ENCODE assay signal across 6 mouse cellular contexts in the genomic region with DNA sequence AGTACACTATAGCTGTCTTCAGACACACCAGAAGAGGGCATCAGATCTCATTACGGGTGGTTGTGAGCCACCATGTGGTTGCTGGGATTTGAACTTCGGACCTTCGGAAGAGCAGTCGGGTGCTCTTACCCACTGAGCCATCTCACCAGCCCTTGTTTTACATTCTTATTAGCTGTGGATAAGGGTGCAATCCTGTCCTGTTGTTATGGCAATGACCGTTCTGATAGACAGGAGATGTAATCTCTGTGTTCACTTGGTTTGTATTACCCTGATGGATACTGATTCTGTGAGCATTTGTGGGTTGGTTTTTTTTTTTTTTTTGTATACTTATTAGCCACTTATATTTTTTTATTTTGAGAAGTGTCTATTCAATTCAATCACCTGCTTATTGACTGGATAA.
DNase-seq lines count a peak whose midpoint lies in the region; ATAC-seq and TF ChIP-seq lines count a peak whose summit lies in the region.
"Not testable (repeated sequence)": the region's sequence is repeated elsewhere in the genome, so short reads cannot be mapped to it uniquely, and the experiment has no call there.

No protein-coding gene starts in this region.

- not testable (repeated sequence) for H3K4me2 ChIP-seq in midbrain, embryonic 11.5 days; midbrain, embryonic 13.5 days (replicated peaks); midbrain, embryonic 15.5 days; midbrain, postnatal 0 days (ENCODE audit: low read depth, low read length, poor library complexity, severe bottlenecking)

- not testable (repeated sequence) for TF ChIP-seq CTCF in brain, embryonic 14.5 days (IDR thresholded peaks at IDR 0.05; ENCODE audit: borderline replicate concordance, extremely low read depth, insufficient read depth, insufficient read length); layer of hippocampus, adult 2 months (conservative IDR thresholded peaks at IDR 0.05); midbrain, postnatal 0 days (IDR thresholded peaks at IDR 0.05)

- not testable (repeated sequence) for H3K9ac ChIP-seq in midbrain, embryonic 11.5 days (ENCODE audit: low read length); midbrain, embryonic 13.5 days (replicated peaks); midbrain, embryonic 15.5 days; midbrain, postnatal 0 days (replicated peaks; ENCODE audit: low read length, poor library complexity, severe bottlenecking)

- not testable (repeated sequence) for H3K27me3 ChIP-seq in midbrain, embryonic 11.5 days (ENCODE audit: control insufficient read depth, insufficient read depth, low read length); midbrain, embryonic 13.5 days; midbrain, embryonic 15.5 days (replicated peaks); midbrain, postnatal 0 days (ENCODE audit: insufficient read depth, low read length)

- not testable (repeated sequence) for H3K9me3 ChIP-seq in midbrain, embryonic 11.5 days (ENCODE audit: control insufficient read depth, low read length); midbrain, embryonic 13.5 days; midbrain, embryonic 15.5 days; midbrain, postnatal 0 days (ENCODE audit: low read length)

- H3K4me3 ChIP-seq in layer of hippocampus, adult 2 months; midbrain, embryonic 11.5 days (ENCODE audit: low read depth, low read length); midbrain, embryonic 13.5 days (replicated peaks); midbrain, embryonic 15.5 days; midbrain, postnatal 0 days (ENCODE audit: low read depth, low read length): not testable (repeated sequence)

- H3K27ac ChIP-seq in layer of hippocampus, adult 2 months, result peak overlapping the region; percentile 97
- H3K27ac ChIP-seq in midbrain, embryonic 11.5 days (ENCODE audit: low read depth, low read length), result peak overlapping the region; percentile 71; the same call in 1 of the 2 replicates
- H3K27ac ChIP-seq in midbrain, embryonic 13.5 days, result peak overlapping the region; percentile 100
- H3K27ac ChIP-seq in midbrain, embryonic 15.5 days, result peak overlapping the region; percentile 77
- peak overlapping the region; percentile 52; the same call in 1 of the 2 replicates for H3K27ac ChIP-seq in midbrain, postnatal 0 days (ENCODE audit: low read depth, low read length)

- peaks cover 61% of the 10 kb centered on the region for H3K4me1 ChIP-seq in midbrain, embryonic 11.5 days (ENCODE audit: control insufficient read depth, insufficient read depth, low read length)
- peaks cover 76% of the 10 kb centered on the region for H3K4me1 ChIP-seq in midbrain, embryonic 13.5 days (replicated peaks)
- H3K4me1 ChIP-seq in midbrain, embryonic 15.5 days, result peaks cover 62% of the 10 kb centered on the region
- H3K4me1 ChIP-seq in midbrain, postnatal 0 days (ENCODE audit: insufficient read depth, low read length), result peaks cover 25% of the 10 kb centered on the region

- DNase-seq in brain, embryonic 14.5 days (ENCODE audit: low read depth), result peak; percentile 39
- not testable (repeated sequence) for DNase-seq in layer of hippocampus, adult 2 months (ENCODE audit: low spot score in 2 of 2); midbrain, postnatal 0 days (ENCODE audit: low spot score)
- DNase-seq in midbrain, embryonic 11.5 days (ENCODE audit: low spot score, missing footprints), result peak; percentile 90

- not testable (repeated sequence) for H3K36me3 ChIP-seq in midbrain, embryonic 11.5 days (ENCODE audit: control insufficient read depth, insufficient read depth, low read length); midbrain, embryonic 13.5 days; midbrain, embryonic 15.5 days (replicated peaks); midbrain, postnatal 0 days (ENCODE audit: insufficient read depth, low read length)

- ATAC-seq in midbrain, embryonic 11.5 days (ENCODE audit: low FRiP score); midbrain, embryonic 13.5 days; midbrain, embryonic 15.5 days (replicated peaks); midbrain, postnatal 0 days (ENCODE audit: low FRiP score): not testable (repeated sequence)

- not testable (repeated sequence) for TF ChIP-seq POLR2A in brain, embryonic 14.5 days (IDR thresholded peaks at IDR 0.05; ENCODE audit: borderline replicate concordance, extremely low read depth, insufficient read depth, insufficient read length, poor library complexity, severe bottlenecking)

- WGBS in midbrain, embryonic 11.5 days, result 57% methylated on average over 4 of the region's 5 CpGs
- 47% methylated on average over 5 of the region's 5 CpGs for WGBS in midbrain, embryonic 13.5 days
- 52% methylated on average over 5 of the region's 5 CpGs for WGBS in midbrain, embryonic 15.5 days
- WGBS in midbrain, postnatal 0 days, result 47% methylated on average over 5 of the region's 5 CpGs
